Mouse (Mus musculus) fibroblast of lung, adult 2 months (primary cell): Measurements from ENCODE around the gene Psmd4.
"Not testable (repeated sequence)": the region's sequence is repeated elsewhere in the genome, so short reads cannot be mapped to it uniquely, and the experiment has no call there.

ENCODE experiments used
- DNase-seq: peaks from one replicate; pipeline ENCODE4 v3.0.0-alpha.2; 2011; ENCODE audit warnings: low read depth

The Psmd4 gene

DNA sequence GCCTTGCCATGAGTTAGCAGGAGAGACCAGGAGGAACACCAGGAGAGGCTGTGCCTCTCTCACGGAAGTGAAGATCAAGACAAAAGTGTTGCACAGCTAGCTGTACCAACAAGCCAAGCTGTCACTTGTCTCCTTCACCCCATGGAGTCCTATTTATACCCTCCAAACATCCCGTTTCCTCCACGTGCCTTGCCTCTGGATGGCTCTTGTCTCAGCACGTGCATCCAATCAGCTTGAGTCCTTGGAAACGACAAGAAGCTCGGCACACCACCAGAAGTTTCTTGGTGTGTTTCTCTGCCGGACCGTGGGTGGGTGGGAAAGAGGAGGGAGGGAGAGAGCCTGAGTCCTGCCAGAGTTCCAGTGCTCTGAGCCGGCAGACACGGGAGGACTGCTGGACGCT is 17.9 kb downstream of the Psmd4 start:
- DNase-seq, result no peak

DNA sequence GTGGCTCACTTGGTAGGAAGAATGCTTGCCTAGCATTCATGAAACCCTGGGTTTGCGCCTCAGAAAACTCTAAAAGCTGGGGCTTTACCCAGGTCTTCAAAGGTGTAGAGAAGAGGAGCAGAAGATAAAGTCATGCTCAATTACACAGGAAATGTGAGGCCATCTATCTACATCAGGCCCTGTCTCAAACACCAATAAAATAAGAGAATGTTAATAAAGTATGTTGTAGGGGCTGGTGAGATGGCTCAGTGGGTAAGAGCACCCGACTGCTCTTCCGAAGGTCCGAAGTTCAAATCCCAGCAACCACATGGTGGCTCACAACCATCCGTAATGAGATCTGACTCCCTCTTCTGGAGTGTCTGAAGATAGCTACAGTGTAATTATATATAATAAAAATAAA is 21.5 kb downstream of the Psmd4 start:
- DNase-seq, result not testable (repeated sequence)

DNA sequence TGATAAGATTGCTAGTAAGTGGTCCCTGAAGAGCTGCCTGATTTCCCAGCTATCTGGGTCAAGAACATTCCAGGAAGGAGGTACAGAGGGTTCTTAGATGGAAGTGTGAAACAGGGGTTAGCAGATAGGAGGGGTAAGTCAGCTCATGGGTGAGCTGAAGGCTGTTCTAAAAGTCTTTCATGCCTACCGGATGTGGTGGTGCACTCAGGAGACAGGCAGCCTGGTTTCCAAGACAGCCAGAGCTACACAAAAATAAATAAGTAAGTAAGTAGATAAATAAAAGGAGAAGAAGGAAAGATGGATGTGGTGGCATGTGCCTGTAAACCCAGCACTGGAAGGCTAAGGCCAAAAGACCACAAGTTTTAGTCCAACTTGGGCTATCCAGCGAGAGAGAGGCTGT is 23.7 kb downstream of the Psmd4 start:
- DNase-seq, result no peak

DNA sequence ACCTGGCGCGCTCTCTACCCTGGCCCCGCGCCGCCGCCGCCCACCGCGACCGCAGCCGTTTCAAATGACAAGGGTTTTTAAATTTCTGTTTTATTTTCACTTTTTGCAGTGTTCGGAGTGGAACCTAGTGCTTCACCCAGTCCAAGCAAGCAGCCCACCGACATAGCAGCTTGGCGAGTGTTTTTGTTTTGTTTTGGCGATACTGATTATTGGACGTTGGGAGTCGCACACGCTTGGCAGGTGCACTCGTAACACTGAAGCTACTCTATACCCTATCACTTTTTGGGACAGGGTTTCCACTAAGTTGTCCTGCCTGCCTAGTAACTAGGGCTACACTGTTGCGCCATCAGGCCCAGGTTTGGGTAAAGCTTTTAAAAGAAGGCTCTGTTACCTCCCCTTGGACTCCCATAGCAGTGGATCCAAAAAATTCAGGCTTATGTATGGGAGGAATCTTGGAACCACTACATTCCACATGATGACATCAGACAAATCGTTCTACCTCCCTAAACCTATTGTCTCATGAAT is 25.8 kb downstream of the Psmd4 start:
- DNase-seq, result no peak

DNA sequence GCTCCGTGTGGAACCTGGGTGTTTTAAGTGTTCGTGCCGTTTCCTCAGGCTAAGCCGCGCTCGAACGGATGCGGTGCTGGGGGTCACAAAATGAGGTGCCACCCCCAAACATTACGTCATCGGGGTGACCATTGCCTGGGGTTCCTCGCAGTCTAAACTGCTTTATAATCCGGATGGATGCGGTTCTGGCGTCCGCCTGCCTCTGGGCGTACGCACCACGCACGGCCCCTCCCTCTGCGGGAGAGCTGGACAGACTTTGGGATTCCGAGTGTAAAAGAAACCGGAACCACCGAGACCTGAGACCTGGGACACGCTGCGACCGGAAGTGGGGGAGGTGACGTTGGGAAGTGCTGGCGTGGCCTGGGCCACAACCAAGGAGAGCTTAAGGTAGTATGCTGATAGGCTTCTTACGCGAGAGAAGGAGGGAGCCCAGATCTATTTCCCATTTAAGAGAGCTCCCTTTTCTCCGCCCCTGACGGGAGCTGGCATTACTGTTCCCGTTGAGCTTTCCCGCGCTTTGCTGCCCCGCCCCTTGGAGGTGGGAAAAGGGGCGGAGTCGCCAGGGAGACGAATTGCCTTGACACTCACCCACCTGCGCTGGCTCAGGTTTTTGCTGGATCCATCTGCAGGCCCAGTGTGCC is 26.4 kb downstream of the Psmd4 start:
- DNase-seq, result peak; percentile 84

DNA sequence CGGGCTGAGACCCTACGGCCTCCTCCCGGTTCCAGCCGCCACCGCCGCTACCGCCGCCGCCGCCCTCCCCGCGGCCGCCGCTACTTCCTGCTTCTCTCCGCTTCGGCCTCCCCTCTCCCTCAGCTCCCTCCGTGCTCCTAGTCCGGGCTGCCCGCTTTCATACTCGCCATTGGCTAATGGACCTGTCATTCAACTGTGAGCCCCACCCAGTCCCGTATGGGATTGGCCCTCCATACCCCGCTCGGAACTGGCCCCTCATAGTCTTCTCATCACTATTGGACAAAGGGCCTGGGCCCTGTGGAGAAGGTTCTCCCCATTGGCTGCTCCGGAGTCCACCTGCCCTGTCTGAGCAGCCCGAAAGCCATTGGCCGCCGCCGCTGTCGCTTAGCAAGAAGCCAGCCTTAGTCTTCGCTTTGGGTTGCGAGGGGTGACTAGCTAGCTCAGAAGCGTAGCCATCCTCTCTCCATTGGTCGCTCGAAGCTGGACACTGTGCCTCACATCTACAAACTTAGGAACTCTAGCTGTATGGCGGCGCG is 27.0 kb downstream of the Psmd4 start, which contains the start of gene Zfp687:
Gene Zfp687, minus strand, starts transcription at position 112 of the 536 bp plus-strand sequence.
- DNase-seq, result peak; percentile 98

DNA sequence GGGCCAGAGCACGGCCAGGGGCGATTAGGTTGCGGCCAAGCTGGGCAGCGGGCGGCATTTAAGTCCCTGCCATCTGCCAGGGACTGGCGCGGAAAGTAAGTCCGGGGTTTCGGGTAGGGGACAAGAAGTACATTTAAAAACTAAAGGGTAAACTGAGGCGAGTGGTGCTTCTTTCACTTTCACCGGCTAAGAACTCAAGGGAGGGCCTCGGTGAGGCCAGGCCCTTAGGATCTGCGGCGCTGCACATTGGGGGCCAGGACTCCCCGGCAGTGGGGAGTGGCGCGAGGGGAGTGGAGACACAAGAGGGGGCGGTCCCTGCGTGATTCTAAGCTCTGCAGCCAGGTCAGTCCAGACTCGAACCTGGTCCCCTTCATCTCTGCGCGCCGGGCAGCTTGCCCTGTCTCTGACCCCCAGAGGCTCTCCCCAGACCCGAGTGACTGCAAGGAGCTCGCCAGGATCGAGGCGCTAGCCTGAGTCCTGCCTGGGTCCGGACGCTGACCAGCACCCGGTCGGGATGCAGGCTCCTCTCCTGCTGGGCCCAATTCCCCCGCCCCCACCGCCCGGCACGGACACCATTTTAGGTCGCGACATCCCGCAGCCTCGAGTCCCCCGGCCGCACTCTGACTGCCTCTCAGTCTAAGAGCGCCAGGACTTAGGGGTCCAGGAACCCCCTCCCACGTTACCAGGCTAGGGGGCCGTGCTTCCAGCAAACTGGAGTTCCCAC is 27.8 kb downstream of the Psmd4 start:
- DNase-seq, result no peak

DNA sequence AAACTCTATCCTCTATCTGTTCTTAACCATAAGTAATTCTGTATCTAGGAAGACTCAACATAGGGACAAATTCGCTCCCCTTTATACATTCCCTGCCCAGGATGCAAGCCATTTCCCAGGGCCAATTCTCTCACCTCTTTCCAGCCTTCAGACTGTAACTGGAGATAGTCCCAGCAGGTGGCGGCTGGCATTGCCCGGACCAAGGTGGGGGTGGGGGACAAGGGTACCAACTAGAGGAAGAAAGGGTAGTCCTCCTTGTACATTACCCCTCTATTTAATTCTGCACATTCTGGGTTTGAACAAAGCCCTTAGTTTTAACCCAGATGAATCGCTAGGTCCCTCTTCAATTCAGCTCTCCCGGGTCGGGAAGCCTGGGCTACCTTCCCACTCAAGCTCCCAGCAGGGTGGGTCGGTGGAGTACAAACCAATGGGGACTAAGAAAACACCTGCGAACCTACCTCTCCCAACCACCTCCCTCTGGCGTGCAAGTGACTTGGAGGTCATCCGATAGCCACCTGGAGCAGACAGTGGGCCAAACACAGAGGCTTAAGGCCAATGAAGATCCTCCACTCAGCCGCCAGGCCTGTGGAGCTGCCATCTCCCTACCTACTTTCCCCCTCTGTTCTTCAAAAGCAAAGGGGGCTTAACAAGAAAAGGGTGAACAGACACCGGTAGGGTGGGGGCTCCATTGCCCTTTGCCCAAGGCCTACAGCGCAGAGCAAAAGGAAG is 28.6 kb downstream of the Psmd4 start:
- no peak for DNase-seq

DNA sequence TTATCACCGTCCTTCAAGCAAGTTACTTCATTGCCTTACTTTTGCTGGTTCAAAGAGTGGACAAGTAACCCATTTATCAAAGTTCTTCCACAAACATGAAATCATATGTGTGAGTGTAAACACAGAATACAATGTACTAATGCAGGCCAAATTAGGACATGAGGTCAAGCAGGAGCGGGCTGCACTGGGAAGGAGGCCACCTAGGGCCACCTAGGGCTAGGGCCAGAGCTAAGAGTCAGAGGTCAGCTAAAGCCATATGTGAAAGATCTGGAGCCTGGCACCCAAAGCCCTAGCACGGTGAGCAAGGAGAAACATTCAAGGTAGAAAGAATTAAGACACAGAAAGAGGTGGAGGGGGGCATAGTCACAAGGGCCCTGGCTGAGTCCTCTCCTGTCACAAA is 29.4 kb downstream of the Psmd4 start:
- DNase-seq, result no peak

DNA sequence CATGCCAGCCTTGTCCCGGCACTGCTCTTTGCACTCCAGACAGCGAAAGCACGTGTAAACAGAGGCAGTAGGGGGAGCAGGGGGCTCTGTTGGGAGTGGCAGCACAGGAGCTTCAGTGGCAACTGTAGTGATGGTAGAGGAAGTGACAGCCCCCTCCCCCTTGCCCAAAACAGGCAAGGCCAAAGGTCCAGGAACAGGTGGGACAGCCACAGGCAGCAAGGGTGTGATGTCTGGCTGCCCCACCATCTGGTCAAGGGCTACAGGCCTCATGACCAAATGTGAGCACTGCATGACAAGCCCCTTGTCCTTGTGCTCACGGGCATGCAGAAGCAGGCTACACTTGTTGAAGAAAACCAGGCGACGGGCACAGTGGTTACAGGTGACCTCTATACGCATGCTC is 32.0 kb downstream of the Psmd4 start:
- DNase-seq, result no peak

DNA sequence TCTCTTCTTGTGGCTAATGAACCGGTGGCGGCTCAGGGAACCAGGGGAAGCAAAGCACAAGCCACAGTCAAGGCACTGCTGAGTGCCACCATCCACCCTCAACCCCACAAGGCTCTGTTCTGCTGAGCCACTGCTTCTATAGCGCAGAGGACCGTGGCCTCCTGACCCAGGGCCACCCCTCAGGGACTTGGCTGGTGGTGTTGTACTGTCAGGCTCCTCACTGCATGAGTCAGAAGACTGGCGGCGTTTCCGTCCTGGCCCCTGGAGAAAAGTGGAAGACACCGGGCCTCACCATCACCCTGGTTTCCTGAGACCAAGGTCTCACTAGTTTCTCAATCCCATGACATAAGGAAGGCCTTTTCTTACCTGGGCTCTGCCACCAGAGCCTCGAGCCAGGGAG is 34.7 kb downstream of the Psmd4 start:
- DNase-seq, result no peak

DNA sequence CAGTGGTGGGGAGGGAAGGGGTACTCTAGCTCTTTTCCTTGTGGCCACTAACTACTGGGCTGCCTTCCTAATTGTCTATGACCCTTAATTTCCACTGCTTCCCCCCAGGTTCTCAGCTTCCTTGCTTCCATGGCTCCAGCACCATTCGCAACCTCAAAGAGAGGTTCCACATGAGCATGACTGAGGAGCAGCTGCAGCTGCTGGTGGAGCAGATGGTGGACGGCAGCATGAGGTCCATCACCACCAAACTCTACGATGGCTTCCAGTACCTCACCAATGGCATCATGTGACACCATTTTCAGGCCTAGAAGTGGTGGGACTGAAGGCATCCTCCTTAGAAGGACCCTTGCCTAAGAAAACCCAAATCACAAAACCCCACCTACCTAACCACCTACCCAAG is 36.8 kb downstream of the Psmd4 start:
- no peak for DNase-seq

DNA sequence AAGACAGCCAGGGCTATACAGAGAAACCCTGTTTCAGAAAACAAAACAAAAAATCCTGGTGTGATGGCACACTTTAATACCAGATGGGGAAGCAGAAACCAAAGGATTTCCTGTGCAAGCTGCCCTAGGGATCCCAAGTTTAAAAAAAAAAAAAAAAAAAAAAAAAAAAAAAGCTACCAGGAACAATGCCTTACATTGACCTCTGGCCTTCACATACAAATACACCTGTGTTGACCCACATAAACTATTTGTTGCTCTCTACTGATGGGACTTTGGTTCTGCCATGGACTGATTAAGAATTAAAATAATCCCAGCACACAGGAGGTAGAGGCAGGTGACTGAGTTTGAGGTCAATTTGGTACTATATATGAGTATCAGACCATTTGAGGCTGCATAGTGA is 39.1 kb downstream of the Psmd4 start:
- DNase-seq, result no peak

DNA sequence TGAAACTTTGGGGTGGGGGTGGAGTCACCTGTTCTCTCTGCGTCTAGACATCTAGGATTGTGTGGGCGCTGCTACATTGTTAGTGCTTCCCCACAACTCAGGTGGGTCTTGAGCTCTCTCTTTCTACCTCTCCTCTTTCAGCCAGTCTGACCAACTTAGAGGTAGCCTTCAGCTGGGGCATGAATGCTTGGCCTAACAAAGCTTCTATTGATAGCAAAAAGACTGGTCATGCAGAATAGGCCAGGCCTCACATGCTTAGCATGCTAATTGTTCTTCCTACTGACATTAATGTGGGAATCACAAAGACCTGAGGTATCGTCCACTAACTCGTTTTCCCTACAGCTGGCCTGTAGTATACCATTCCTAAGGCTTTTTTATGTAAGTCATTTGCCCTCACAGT is 39.8 kb downstream of the Psmd4 start:
- DNase-seq, result no peak

DNA sequence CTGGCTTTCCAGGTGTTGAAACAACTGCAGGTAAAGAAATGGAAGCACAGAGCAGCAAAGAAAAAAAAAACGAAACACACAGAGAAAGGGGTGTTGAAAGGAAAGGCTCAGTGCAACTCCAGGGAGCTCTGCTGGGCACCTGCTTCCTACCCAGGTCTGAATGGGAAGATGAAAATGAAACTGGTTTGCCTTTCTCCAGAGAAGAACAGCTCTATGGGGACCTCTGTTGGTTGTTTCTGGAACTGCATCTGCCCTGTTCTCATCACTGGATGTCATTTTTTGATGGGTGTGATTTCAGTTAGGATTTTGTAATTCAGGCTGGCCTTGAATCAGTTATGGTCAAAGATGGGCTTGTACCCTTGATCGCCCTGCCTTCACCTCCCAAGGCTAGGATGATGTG is 45.5 kb downstream of the Psmd4 start:
- DNase-seq, result peak; percentile 40

DNA sequence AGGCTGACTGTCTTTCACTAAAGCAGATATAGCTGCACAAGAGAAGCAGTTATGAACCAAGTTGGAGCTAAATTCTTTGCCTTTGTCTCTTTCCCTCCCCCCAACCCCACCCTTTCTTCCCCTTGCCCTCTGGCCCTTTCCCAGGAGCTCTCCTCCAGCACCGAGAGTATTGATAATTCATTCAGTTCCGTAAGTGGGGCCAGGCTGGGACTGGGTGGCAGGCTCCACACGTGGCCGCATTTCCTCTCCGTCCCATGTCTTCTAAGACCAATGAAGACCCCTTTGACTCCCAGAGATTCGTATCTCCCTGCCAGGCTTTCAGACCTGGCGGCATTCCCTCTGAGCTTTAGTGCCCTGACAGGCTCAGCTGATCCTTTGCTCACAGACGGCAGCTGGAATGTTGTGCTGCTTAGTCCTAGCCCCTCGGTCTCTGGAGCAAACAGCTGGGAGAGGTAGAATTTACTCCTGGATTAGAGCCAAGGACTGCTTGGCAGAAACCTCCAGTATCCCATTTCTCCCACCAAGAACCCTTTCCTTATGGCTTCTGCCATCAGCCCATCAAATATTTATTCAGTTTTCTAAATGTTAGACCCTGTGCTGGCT is 53.2 kb downstream of the Psmd4 start:
- peak; percentile 60 for DNase-seq

DNA sequence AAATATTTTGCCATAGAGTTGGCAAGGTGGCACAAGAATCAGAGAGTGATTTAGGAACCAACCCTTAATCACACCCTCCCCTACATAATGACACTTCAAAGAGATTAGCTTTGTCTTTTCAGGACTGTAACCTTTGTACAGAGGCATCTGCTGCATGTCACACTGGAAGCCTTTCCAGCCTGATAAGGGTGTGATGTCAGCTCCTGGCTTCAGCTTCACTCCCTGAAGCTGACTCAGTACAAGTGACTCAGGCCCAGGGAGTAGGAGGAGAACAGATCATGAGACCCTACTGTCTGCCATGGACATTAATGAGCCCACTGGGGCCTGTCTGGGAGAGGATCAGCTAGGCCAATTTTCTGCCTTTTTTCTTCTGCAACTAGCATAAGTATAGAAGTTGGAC is 54.8 kb downstream of the Psmd4 start:
- DNase-seq, result peak; percentile 80

DNA sequence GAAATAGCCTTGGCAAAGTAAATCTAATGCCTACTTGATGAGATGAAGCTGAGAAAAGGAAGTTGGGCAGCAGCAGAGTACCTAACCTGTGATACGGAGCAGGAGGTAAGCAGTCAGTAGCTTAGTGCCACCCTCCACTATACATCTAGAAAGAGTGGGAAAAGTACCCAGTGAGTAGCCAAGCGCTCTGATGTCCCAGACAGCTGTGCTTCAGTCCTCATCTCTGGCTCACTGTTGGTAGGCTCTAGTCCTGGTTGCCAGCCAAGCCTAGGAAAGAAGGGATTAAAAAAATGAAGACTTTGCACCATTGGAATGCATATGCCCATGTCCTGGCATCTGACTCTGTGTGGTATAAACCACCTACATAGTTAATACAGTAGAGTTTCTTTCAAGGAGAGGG is 56.9 kb downstream of the Psmd4 start:
- no peak for DNase-seq

DNA sequence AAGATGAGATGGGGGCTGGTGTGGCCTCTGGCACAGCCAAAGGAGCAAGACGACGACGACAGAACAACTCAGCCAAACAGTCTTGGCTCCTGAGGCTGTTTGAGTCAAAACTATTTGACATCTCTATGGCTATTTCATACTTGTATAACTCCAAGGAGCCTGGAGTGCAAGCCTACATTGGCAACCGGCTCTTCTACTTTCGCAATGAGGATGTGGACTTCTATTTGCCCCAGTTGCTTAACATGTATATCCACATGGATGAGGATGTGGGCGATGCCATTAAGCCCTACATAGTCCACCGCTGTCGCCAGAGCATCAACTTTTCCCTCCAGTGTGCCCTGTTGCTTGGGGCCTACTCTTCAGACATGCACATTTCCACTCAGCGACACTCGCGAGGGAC is 58.1 kb downstream of the Psmd4 start:
- DNase-seq, result no peak
